Mouse (Mus musculus): ENCODE measurements around the gene Vmn1r148. TPM values are rescaled to one million over a fixed set of nuclear protein-coding genes. Genes with fewer than 3 reads are reported as not detected.
"Not testable (repeated sequence)": the region's sequence is repeated elsewhere in the genome, so short reads cannot be mapped to it uniquely, and the experiment has no call there.

Gene Vmn1r148
- polyA plus RNA-seq (2011; ENCODE audit: insufficient read depth, insufficient read length, low read depth, missing spikeins), result not detected in 2 replicates

DNA sequence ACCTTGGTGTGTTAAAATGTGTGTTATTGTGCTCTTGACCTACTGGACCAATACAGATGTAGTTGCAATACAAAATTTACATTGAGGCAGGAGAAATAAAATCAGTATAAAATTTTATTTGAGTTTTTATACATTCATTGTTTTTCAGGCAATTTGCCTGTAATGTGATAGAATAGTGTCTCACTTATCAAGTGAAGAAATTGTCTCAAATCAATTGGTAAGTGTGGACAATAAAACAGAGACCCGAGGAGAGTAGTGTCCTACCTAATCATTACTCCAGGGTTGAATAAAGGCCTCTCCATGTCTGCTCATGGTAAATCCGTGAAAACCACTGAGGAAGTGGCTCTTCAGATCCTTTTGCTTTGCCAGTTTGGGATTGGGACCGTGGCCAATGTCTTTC, at the start of gene Vmn1r148:
TSS of gene Vmn1r148 (plus strand) at position 301 of the 400 bp plus-strand sequence.
- not testable (repeated sequence) for H3K27me3 ChIP-seq (ENCODE audit: control insufficient read depth, insufficient read depth, low read length, poor library complexity, severe bottlenecking); H3K9me3 ChIP-seq (replicated peaks; ENCODE audit: control insufficient read depth, insufficient read depth, low read length, poor library complexity, severe bottlenecking); H3K36me3 ChIP-seq (ENCODE audit: control insufficient read depth, insufficient read depth, low read length, poor library complexity, severe bottlenecking); H3K9ac ChIP-seq (ENCODE audit: low read depth, poor library complexity, severe bottlenecking); H3K4me3 ChIP-seq (ENCODE audit: low read depth, low read length); H3K4me1 ChIP-seq (ENCODE audit: control insufficient read depth, insufficient read depth, low read length); H3K27ac ChIP-seq (ENCODE audit: insufficient read depth, low read length)

DNA sequence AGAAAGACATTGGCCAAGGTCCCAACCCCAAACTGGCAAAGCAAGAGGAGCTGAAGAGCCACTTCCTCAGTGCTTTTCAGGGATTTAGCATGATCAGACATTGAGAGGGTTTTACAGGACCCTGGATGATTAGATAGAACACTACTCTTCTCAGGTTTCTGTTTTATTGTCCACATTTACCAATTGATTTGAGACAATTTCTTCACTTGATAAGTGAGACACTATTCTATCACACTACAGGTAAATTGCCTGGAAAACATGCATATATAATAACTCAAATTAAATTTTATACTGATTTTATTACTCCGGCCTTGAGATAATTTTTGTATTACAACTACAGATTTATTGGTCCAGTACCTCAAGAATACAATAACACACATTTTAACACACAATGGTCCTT, 42.4 kb upstream of the Vmn1r148 start, which contains the start of gene Gm8660:
TSS of gene Gm8660 (minus strand) at position 101 of the 400 bp plus-strand sequence.
- not testable (repeated sequence) for H3K27ac ChIP-seq (ENCODE audit: insufficient read depth, low read length); H3K27me3 ChIP-seq (ENCODE audit: control insufficient read depth, insufficient read depth, low read length, poor library complexity, severe bottlenecking); H3K9ac ChIP-seq (ENCODE audit: low read depth, poor library complexity, severe bottlenecking); H3K9me3 ChIP-seq (replicated peaks; ENCODE audit: control insufficient read depth, insufficient read depth, low read length, poor library complexity, severe bottlenecking); H3K4me1 ChIP-seq (ENCODE audit: control insufficient read depth, insufficient read depth, low read length); H3K4me3 ChIP-seq (ENCODE audit: low read depth, low read length); H3K36me3 ChIP-seq (ENCODE audit: control insufficient read depth, insufficient read depth, low read length, poor library complexity, severe bottlenecking)

DNA sequence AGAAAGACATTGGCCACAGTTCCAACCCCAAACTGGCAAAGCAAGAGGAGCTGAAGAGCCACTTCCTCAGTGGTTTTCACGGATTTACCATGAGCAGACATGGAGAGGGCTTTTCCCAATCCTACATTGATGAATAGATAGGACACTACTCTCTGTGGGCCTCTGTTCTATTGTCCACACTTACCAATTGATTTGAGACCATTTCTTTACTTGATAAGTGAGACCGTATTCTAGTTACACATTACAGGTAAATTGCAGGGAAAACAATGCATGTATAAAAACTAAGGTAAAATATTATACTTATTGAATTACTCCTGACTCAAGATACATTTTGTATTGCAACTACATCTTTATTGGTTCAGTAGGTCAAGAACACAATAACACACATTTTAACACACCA, 24.7 kb downstream of the Vmn1r148 start, which contains the start of gene Vmn1r149:
TSS of gene Vmn1r149 (minus strand) at position 101 of the 400 bp plus-strand sequence.
- not testable (repeated sequence) for H3K27me3 ChIP-seq (ENCODE audit: control insufficient read depth, insufficient read depth, low read length, poor library complexity, severe bottlenecking)

DNA sequence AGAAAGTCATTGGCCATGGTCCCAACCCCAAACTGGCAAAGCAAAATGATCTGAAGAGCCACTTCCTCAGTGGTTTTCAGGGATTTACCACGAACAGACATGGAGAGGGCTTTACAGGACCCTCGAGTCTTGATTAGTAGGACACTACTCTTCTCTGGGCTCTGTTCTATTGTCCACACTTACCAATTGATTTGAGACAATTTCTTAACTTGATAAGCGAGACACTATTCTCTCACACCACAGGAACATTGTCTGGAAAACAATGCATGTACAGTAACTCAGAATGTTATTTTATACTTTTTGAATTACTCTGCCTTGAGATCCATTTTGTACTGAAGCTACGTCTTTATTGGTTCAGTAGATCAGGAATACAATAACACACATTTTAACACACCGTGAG, 50.6 kb downstream of the Vmn1r148 start, which contains the start of gene Gm10665:
TSS of gene Gm10665 (minus strand) at position 101 of the 400 bp plus-strand sequence.
- not testable (repeated sequence) for H3K9ac ChIP-seq (ENCODE audit: low read depth, poor library complexity, severe bottlenecking); H3K9me3 ChIP-seq (replicated peaks; ENCODE audit: control insufficient read depth, insufficient read depth, low read length, poor library complexity, severe bottlenecking); H3K4me1 ChIP-seq (ENCODE audit: control insufficient read depth, insufficient read depth, low read length); H3K27me3 ChIP-seq (ENCODE audit: control insufficient read depth, insufficient read depth, low read length, poor library complexity, severe bottlenecking); H3K4me3 ChIP-seq (ENCODE audit: low read depth, low read length); H3K36me3 ChIP-seq (ENCODE audit: control insufficient read depth, insufficient read depth, low read length, poor library complexity, severe bottlenecking); H3K27ac ChIP-seq (ENCODE audit: insufficient read depth, low read length)

More for the DNA sequence above, 24.7 kb downstream of the Vmn1r148 start, which contains the start of gene Vmn1r149:
- not testable (repeated sequence) for H3K4me3 ChIP-seq (ENCODE audit: low read depth, low read length); H3K9ac ChIP-seq (ENCODE audit: low read depth, poor library complexity, severe bottlenecking); H3K9me3 ChIP-seq (replicated peaks; ENCODE audit: control insufficient read depth, insufficient read depth, low read length, poor library complexity, severe bottlenecking); H3K27ac ChIP-seq (ENCODE audit: insufficient read depth, low read length); H3K36me3 ChIP-seq (ENCODE audit: control insufficient read depth, insufficient read depth, low read length, poor library complexity, severe bottlenecking); H3K4me1 ChIP-seq (ENCODE audit: control insufficient read depth, insufficient read depth, low read length)

Other genes starting within 250 kb of the Vmn1r148 start
- gene Vmn1r142, start 249.5 kb upstream of the Vmn1r148 start, polyA plus RNA-seq (2011; ENCODE audit: insufficient read depth, insufficient read length, low read depth, missing spikeins), result not detected in 2 replicates
- gene Vmn1r143, start 224.2 kb upstream of the Vmn1r148 start, polyA plus RNA-seq (2011; ENCODE audit: insufficient read depth, insufficient read length, low read depth, missing spikeins), result not detected in 2 replicates
- not detected in 2 replicates for gene Gm8653, start 212.3 kb upstream of the Vmn1r148 start, polyA plus RNA-seq (2011; ENCODE audit: insufficient read depth, insufficient read length, low read depth, missing spikeins)
- gene Gm8453, start 184.1 kb upstream of the Vmn1r148 start, polyA plus RNA-seq (2011; ENCODE audit: insufficient read depth, insufficient read length, low read depth, missing spikeins), result not detected in 2 replicates
- gene Gm4187, start 83.9 kb upstream of the Vmn1r148 start, polyA plus RNA-seq (2011; ENCODE audit: insufficient read depth, insufficient read length, low read depth, missing spikeins), result not detected in 2 replicates
- gene Gm8660, start 42.5 kb upstream of the Vmn1r148 start, polyA plus RNA-seq (2011; ENCODE audit: insufficient read depth, insufficient read length, low read depth, missing spikeins), result not detected in 2 replicates
- gene Vmn1r149, start 24.6 kb downstream of the Vmn1r148 start, polyA plus RNA-seq (2011; ENCODE audit: insufficient read depth, insufficient read length, low read depth, missing spikeins), result not detected in 2 replicates
- gene Gm10665, start 50.5 kb downstream of the Vmn1r148 start, polyA plus RNA-seq (2011; ENCODE audit: insufficient read depth, insufficient read length, low read depth, missing spikeins), result not detected in 2 replicates
- gene Vmn1r151, start 86.1 kb downstream of the Vmn1r148 start, polyA plus RNA-seq (2011; ENCODE audit: insufficient read depth, insufficient read length, low read depth, missing spikeins), result not detected in 2 replicates
- not detected in 2 replicates for gene Vmn1r152, start 109.4 kb downstream of the Vmn1r148 start, polyA plus RNA-seq (2011; ENCODE audit: insufficient read depth, insufficient read length, low read depth, missing spikeins)
- gene Gm8677, start 121.3 kb downstream of the Vmn1r148 start, polyA plus RNA-seq (2011; ENCODE audit: insufficient read depth, insufficient read length, low read depth, missing spikeins), result not detected in 2 replicates
- not detected in 2 replicates for gene Gm4201, start 151.8 kb downstream of the Vmn1r148 start, polyA plus RNA-seq (2011; ENCODE audit: insufficient read depth, insufficient read length, low read depth, missing spikeins)
- not detected in 2 replicates for gene Gm4565, start 174.5 kb downstream of the Vmn1r148 start, polyA plus RNA-seq (2011; ENCODE audit: insufficient read depth, insufficient read length, low read depth, missing spikeins)
- gene Vmn1r155, start 244.4 kb downstream of the Vmn1r148 start, polyA plus RNA-seq (2011; ENCODE audit: insufficient read depth, insufficient read length, low read depth, missing spikeins), result not detected in 2 replicates